Mouse (Mus musculus) MEL (cell line): ENCODE measurements at regions not wholly inside any gene's neighbourhood (a gene's known extent, or its start where the extent isn't known, plus 50 kb on each side); places are given as distances from the start of the nearest gene placed in this dataset.

ENCODE experiments used
- DNase-seq: peaks from one replicate; pipeline ENCODE4 v3.0.0; 2011; ENCODE audit warnings: low read depth, low spot score
- H3K27ac ChIP-seq: 2 replicates; pipeline ENCODE4 v1.5.1; 2012; ENCODE audit warnings: low read depth, mild to moderate bottlenecking, control low read depth, low read length, moderate library complexity; ENCODE audit not compliant: control insufficient read depth
- H3K27me3 ChIP-seq, 2 experiments: fragments of 150-350 bp in 1 of 2; sonication (generic) in 1 of 2; 2 replicates each; pipeline ENCODE4 v1.6.1; 2012; ENCODE audit warnings: low read length in 2 of 2, mild to moderate bottlenecking in 2 of 2, improper control_type of control experiment in 1 of 2, moderate library complexity in 1 of 2; ENCODE audit not compliant: insufficient read depth in 2 of 2, control insufficient read depth in 1 of 2
- H3K36me3 ChIP-seq, 2 experiments: 2 replicates each; pipeline ENCODE4 v1.6.1; 2012 to 2014; ENCODE audit warnings: low read length in 2 of 2, improper control_type of control experiment in 1 of 2, inconsistent platforms in 1 of 2, mild to moderate bottlenecking in 1 of 2; ENCODE audit not compliant: insufficient read depth in 2 of 2, control insufficient read depth in 1 of 2
- H3K4me1 ChIP-seq, 2 experiments: fragments of 150-350 bp in 1 of 2; sonication (generic) in 1 of 2; 2 replicates each; pipeline ENCODE4 v1.6.1; 2012; ENCODE audit warnings: low read length in 2 of 2, improper control_type of control experiment in 1 of 2, mild to moderate bottlenecking in 1 of 2; ENCODE audit not compliant: insufficient read depth in 2 of 2, control insufficient read depth in 1 of 2
- H3K4me3 ChIP-seq, 2 experiments: fragments of 150-350 bp in 1 of 2; sonication (generic) in 1 of 2; 2 replicates each; pipeline ENCODE4 v1.5.1; 2012; ENCODE audit warnings: low read depth in 2 of 2, low read length in 2 of 2, mild to moderate bottlenecking in 2 of 2, moderate library complexity in 2 of 2, control low read depth in 1 of 2, improper control_type of control experiment in 1 of 2; ENCODE audit not compliant: control insufficient read depth in 1 of 2, insufficient read depth in 1 of 2
- H3K79me2 ChIP-seq: 2 replicates; pipeline ENCODE4 v1.6.1; 2012; ENCODE audit warnings: mild to moderate bottlenecking, low read length, moderate library complexity; ENCODE audit not compliant: control insufficient read depth, poor library complexity, insufficient read depth
- H3K9ac ChIP-seq: 2 replicates; pipeline ENCODE4 v1.6.1; 2012; ENCODE audit warnings: low read depth, mild to moderate bottlenecking, control low read depth, low read length, moderate library complexity; ENCODE audit not compliant: control insufficient read depth, poor library complexity, severe bottlenecking
- H3K9me3 ChIP-seq: fragments of 150-350 bp; sonication (generic); replicated peaks from 2 replicates; pipeline ENCODE4 v1.6.1; 2012; ENCODE audit warnings: mild to moderate bottlenecking, low read length, improper control_type of control experiment, moderate library complexity; ENCODE audit not compliant: insufficient read depth
- CHD1 ChIP-seq: IDR thresholded peaks from 2 replicates; pipeline ENCODE4 v1.6.1; 2012; ENCODE audit warnings: low read depth, mild to moderate bottlenecking, inconsistent platforms, low read length, improper control_type of control experiment
- TBP ChIP-seq: IDR thresholded peaks from 2 replicates; pipeline ENCODE4 v1.8.0; 2011; ENCODE audit warnings: low read depth, low read length, improper control_type of control experiment
- USF1 ChIP-seq: IDR thresholded peaks from 2 replicates; pipeline ENCODE4 v1.6.1; 2014; ENCODE audit warnings: low read depth, mild to moderate bottlenecking, inconsistent platforms, low read length, improper control_type of control experiment, moderate library complexity

GRCm38 (mm10) chr1:121935911-121936310 is 368.1 kb upstream of the Ddx18 start:
- TF ChIP-seq TBP (no peak), CHD1 (no peak), USF1 (no peak)
- Histone ChIP-seq H3K4me1 (no peaks in the 10 kb centered on the region), H3K79me2 (no peaks in the 10 kb centered on the region), H3K9me3 (no peaks in the 10 kb centered on the region), H3K27ac (no peak overlapping the region), H3K9ac (no peak overlapping the region), H3K36me3 (no peaks in the 10 kb centered on the region), H3K27me3 (no peaks in the 10 kb centered on the region), H3K4me3 (no peak overlapping the region)
- no peak for DNase-seq
